Mouse (Mus musculus) limb, embryonic 11.5 days (tissue): ENCODE measurements at regions not wholly inside any gene's neighbourhood (a gene's known extent, or its start where the extent isn't known, plus 50 kb on each side); places are given as distances from the start of the nearest gene placed in this dataset.
"Not testable (repeated sequence)": the region's sequence is repeated elsewhere in the genome, so short reads cannot be mapped to it uniquely, and the experiment has no call there.

Experiments
- ATAC-seq: fragments of 200-750 bp; cut with Nextera tagmentation; 2 replicates; pipeline ENCODE4 v1.8.0; 2017; ENCODE audit warnings: low read depth; ENCODE audit not compliant: insufficient number of reproducible peaks, low FRiP score, low TSS enrichment
- DNase-seq: peaks from one replicate; pipeline ENCODE4 v3.0.0-alpha.2; 2015; ENCODE audit warnings: low spot score
- H3K27ac ChIP-seq: fragments of 300-500 bp; sonication (generic); replicated peaks from 2 replicates; pipeline ENCODE4 v1.5.1; 2014; ENCODE audit warnings: low read depth, mild to moderate bottlenecking, low read length
- H3K27me3 ChIP-seq: fragments of 300-500 bp; sonication (generic); 2 replicates; pipeline ENCODE4 v1.6.1; 2014; ENCODE audit warnings: mild to moderate bottlenecking, low read length, mixed read lengths; ENCODE audit not compliant: control insufficient read depth, insufficient read depth
- H3K36me3 ChIP-seq: fragments of 300-500 bp; sonication (generic); 2 replicates; pipeline ENCODE4 v1.6.1; 2014; ENCODE audit warnings: mild to moderate bottlenecking, low read length, moderate library complexity, mixed read lengths; ENCODE audit not compliant: control insufficient read depth, insufficient read depth
- H3K4me1 ChIP-seq: fragments of 300-500 bp; sonication (generic); 2 replicates; pipeline ENCODE4 v1.6.1; 2014; ENCODE audit warnings: low read length, mixed read lengths; ENCODE audit not compliant: control insufficient read depth, insufficient read depth
- H3K4me2 ChIP-seq: fragments of 300-500 bp; sonication (generic); 2 replicates; pipeline ENCODE4 v1.6.1; 2014; ENCODE audit warnings: low read depth, mild to moderate bottlenecking, moderate library complexity; ENCODE audit not compliant: severe bottlenecking
- H3K4me3 ChIP-seq: fragments of 300-500 bp; sonication (generic); 2 replicates; pipeline ENCODE4 v1.5.1; 2014; ENCODE audit warnings: low read depth, low read length
- H3K9ac ChIP-seq: fragments of 300-500 bp; sonication (generic); 2 replicates; pipeline ENCODE4 v1.6.1; 2014; ENCODE audit warnings: mild to moderate bottlenecking, low read length
- H3K9me3 ChIP-seq: fragments of 300-500 bp; sonication (generic); 2 replicates; pipeline ENCODE4 v1.6.1; 2016; ENCODE audit warnings: low read length; ENCODE audit not compliant: control insufficient read depth
- WGBS: fragments of 180-500 bp; shearing (Covaris S2); extraction: QIAGEN DNeasy Blood & Tissue Kit; methylation state at CpG from one replicate; pipeline ENCODE4 v1.1.7; 2014; 5-methylcytosine and 5-hydroxymethylcytosine counted together

DNA sequence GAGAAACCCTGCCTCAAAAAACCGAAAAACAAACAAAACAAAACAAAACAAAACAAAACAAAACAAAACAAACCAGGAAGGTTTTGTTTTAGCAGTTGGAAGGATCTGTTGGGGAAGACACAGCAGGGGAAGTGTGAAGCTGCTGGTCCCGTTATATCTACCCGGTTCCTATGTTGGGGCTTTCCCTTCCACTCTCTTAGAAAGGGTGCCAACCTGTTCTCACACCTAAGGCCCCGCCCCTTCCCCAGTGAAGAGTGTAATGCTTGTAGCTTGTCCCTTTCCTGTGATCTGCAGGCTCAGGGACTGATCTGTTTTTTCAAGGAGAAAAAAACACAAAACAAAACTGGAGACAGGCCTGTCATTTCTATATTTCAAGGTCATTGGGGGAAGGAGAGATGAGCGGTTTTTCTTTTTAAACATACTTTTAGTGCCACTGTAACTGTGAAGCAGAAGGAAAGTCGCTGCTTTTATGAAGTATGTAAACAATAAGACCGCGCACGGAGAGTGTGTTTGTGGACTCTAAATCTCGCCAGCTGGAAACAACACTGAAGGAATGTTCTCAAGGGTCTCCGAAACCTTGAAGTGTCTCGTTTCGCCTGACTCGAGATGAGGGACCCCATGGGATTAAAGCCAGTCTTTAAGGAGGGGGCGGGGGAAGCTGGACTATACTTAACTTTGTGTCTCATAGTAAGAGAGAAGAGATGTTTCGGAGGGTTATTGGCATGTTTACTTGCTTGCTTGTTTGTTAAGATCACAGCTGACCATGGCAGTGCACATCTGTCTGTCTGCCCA, 256.1 kb downstream of the Prex1 start:
- DNase-seq (no peak), ATAC-seq (no peak)
- H3K36me3 ChIP-seq = no peaks in the 10 kb centered on the region
- no peak overlapping the region for H3K4me2 ChIP-seq
- WGBS = 75% methylated on average over 16 of the region's 16 CpGs
- no peak overlapping the region for H3K9ac ChIP-seq
- H3K4me1 ChIP-seq = peaks cover 17% of the 10 kb centered on the region
- H3K27me3 ChIP-seq = no peaks in the 10 kb centered on the region
- peak overlapping the region; percentile 21; the same call in 1 of the 2 replicates for H3K27ac ChIP-seq
- H3K4me3 ChIP-seq = no peak overlapping the region
- no peaks in the 10 kb centered on the region for H3K9me3 ChIP-seq

- H3K4me1 ChIP-seq = peaks cover 11% of the 10 kb centered on the region
- H3K4me2 ChIP-seq, H3K4me3 ChIP-seq, ATAC-seq, H3K27ac ChIP-seq, H3K9ac ChIP-seq, H3K9me3 ChIP-seq, H3K36me3 ChIP-seq, DNase-seq, H3K27me3 ChIP-seq: not testable (repeated sequence)
- WGBS = 60% methylated on average over 2 of the region's 7 CpGs
Measured at GRCm38 (mm10) chr2:166454160-166454888, 259.3 kb downstream of the Prex1 start.

DNA sequence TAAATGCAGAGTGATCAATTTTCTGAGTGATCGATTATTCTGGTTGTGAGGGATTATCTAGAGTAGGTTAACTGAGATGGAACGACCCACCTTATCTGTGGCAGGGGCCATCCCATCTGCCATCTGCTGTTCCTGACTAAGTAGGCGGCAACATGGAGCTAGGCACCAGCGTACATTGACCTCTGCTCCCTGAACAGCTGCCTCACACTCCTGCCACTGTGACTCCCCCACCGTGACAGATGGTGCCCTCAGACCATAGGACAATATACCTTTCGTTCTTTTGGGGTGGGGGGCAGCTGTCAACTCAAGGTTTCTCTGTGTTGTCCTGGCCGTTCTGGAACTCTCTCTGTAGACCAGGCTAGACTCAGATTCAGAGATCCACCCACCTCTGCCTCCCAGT, 262.7 kb downstream of the Prex1 start:
- Histone ChIP-seq H3K27ac (no peak overlapping the region), H3K4me1 (peaks cover 21% of the 10 kb centered on the region), H3K9me3 (no peaks in the 10 kb centered on the region), H3K4me3 (no peak overlapping the region), H3K4me2 (no peak overlapping the region), H3K36me3 (no peaks in the 10 kb centered on the region), H3K27me3 (no peaks in the 10 kb centered on the region), H3K9ac (no peak overlapping the region)
- WGBS = 74% methylated on average over 7 of the region's 7 CpGs
- DNase-seq (no peak), ATAC-seq (no peak)

DNA sequence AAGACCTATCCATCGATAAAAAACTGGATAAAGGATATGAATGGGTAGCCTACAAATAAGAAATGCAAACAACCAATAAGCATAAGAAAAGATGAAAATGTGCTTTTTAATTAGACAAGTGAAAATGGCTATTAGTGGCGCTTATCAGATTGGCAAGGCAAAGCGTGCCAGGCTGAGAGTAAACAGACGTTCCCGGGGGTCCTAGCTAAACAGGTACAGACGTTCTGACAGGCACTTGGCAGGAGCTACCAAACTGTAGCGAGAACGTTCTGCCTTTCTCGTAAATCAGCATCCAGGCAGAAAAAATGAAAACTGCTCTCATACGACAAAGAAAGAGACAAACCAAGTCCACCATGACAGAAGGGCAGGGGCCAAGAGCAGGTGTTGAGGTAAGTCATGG, 263.3 kb downstream of the Prex1 start:
- ATAC-seq (no peak), DNase-seq (no peak)
- no peaks in the 10 kb centered on the region for H3K36me3 ChIP-seq
- H3K4me1 ChIP-seq = peaks cover 21% of the 10 kb centered on the region
- H3K9ac ChIP-seq = no peak overlapping the region
- no peak overlapping the region for H3K4me3 ChIP-seq
- H3K27ac ChIP-seq = no peak overlapping the region
- WGBS = 70% methylated on average over 10 of the region's 10 CpGs
- H3K9me3 ChIP-seq = no peaks in the 10 kb centered on the region
- H3K27me3 ChIP-seq = no peaks in the 10 kb centered on the region
- no peak overlapping the region for H3K4me2 ChIP-seq

- 45% methylated on average over 13 of the region's 13 CpGs for WGBS
- no peaks in the 10 kb centered on the region for H3K27me3 ChIP-seq
- no peak overlapping the region for H3K4me2 ChIP-seq
- H3K9me3 ChIP-seq = no peaks in the 10 kb centered on the region
- H3K27ac ChIP-seq = no peak overlapping the region
- H3K36me3 ChIP-seq = no peaks in the 10 kb centered on the region
- peaks cover 25% of the 10 kb centered on the region for H3K4me1 ChIP-seq
- no peak for ATAC-seq
- H3K9ac ChIP-seq = no peak overlapping the region; the same call in 1 of the 2 replicates
- DNase-seq = no peak
- no peak overlapping the region for H3K4me3 ChIP-seq
Measured at GRCm38 (mm10) chr2:166448724-166449123, 264.9 kb downstream of the Prex1 start.

GRCm38 (mm10) chr2:166448161-166448560, 265.5 kb downstream of the Prex1 start:
- Histone ChIP-seq H3K27ac (no peak overlapping the region; the same call in 1 of the 2 replicates), H3K27me3 (no peaks in the 10 kb centered on the region), H3K36me3 (no peaks in the 10 kb centered on the region), H3K9ac (no peak overlapping the region; the same call in 1 of the 2 replicates), H3K4me2 (no peak overlapping the region), H3K4me1 (peaks cover 27% of the 10 kb centered on the region), H3K4me3 (no peak overlapping the region), H3K9me3 (no peaks in the 10 kb centered on the region)
- no peak for ATAC-seq
- peak; percentile 45 for DNase-seq
- WGBS = 27% methylated on average over 11 of the region's 11 CpGs

DNA sequence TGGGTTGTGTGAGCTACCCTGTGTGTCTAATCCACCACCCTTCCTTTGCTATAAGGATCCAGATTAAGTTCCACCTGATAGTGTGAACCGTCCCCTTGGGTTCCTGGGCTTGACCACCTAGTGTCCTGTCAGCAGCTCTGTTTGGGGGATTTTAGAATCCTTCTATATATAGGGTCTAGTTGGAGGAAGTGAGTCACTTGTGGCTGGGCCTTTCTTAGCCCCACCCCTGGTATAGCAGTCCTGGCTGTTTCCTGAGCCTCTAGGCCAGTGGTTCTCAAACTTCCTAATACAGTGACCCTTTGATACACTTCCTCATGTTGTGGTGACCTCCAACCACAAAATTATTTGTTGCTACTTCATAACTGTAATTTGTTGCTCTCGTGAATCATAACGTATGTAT, 267.1 kb downstream of the Prex1 start:
- Histone ChIP-seq H3K4me2 (no peak overlapping the region), H3K4me1 (peaks cover 33% of the 10 kb centered on the region), H3K27ac (no peak overlapping the region), H3K27me3 (no peaks in the 10 kb centered on the region), H3K9me3 (no peaks in the 10 kb centered on the region), H3K36me3 (no peaks in the 10 kb centered on the region), H3K4me3 (no peak overlapping the region), H3K9ac (no peak overlapping the region)
- no peak for DNase-seq
- WGBS = 85% methylated on average over 3 of the region's 3 CpGs
- ATAC-seq = no peak

DNA sequence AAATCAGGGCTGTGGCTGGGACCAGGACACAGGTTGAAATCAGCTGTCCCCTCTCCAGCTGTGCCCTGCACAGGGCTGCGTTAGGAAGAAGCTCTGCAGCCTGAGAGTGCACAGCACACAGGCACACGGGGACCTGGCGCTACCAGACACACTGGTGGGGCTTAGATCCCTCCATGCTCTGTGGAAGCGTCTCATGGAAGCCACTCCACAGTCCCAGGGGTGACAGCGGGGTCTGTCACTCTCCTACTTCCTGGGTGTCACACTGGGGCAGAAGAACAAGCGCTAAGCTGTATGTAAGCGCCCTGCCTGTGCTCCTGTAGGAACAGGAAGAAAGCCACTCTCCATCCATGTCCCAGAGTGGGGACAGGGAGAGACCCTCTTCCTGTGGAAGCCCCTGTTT, 267.8 kb downstream of the Prex1 start:
- Histone ChIP-seq H3K4me1 (peaks cover 33% of the 10 kb centered on the region), H3K27ac (0 out of 2 replicates have a peak overlapping the region, but pooled peaks have one; percentile 21)
- not testable (repeated sequence) for H3K9me3 ChIP-seq, H3K27me3 ChIP-seq, DNase-seq, H3K4me2 ChIP-seq, ATAC-seq, H3K36me3 ChIP-seq, H3K9ac ChIP-seq, H3K4me3 ChIP-seq
- 72% methylated on average over 7 of the region's 7 CpGs for WGBS
